Mouse (Mus musculus) spleen, adult 2 months (tissue): ENCODE measurements around the gene Abl1. TPM values are rescaled to one million over a fixed set of nuclear protein-coding genes. Genes with fewer than 3 reads are reported as not detected.
A peak's percentile ranks its signal among the peaks of the same experiment; 100 is the strongest.

Experiments
- DNase-seq, 2 experiments: peaks; one replicate each; pipeline versions ENCODE4 v3.0.0 to v3.0.0-alpha.2; 2012 to 2021; ENCODE audit warnings: low spot score in 2 of 2, low read depth in 1 of 2
- H3K27ac ChIP-seq: fragments of 200-500 bp; 2 replicates; pipeline ENCODE4 v1.5.1; 2012; ENCODE audit warnings: low read length, inconsistent platforms; ENCODE audit not compliant: insufficient read depth
- H3K27me3 ChIP-seq: fragments of 200-500 bp; 2 replicates; pipeline ENCODE4 v1.6.1; 2012; ENCODE audit warnings: mild to moderate bottlenecking, moderate library complexity, low read length, inconsistent platforms; ENCODE audit not compliant: control insufficient read depth, insufficient read depth
- H3K36me3 ChIP-seq: fragments of 200-500 bp; 2 replicates; pipeline ENCODE4 v1.6.1; 2012; ENCODE audit warnings: mild to moderate bottlenecking, low read length, inconsistent platforms; ENCODE audit not compliant: control insufficient read depth, insufficient read depth
- H3K4me1 ChIP-seq: fragments of 200-500 bp; 2 replicates; pipeline ENCODE4 v1.6.1; 2011; ENCODE audit warnings: inconsistent platforms; ENCODE audit not compliant: control insufficient read depth, insufficient read depth, insufficient read length
- H3K4me3 ChIP-seq: fragments of 200-500 bp; 2 replicates; pipeline ENCODE4 v1.5.1; 2011; ENCODE audit warnings: mild to moderate bottlenecking, inconsistent platforms; ENCODE audit not compliant: insufficient read depth, insufficient read length; ENCODE audit errors: extremely low read depth
- CTCF ChIP-seq: fragments of 200-500 bp; IDR thresholded peaks from 2 replicates; pipeline ENCODE4 v1.5.1; 2011; ENCODE audit warnings: mild to moderate bottlenecking, inconsistent platforms; ENCODE audit not compliant: insufficient read depth, insufficient read length, insufficient replicate concordance; ENCODE audit errors: extremely low read depth
- POLR2A ChIP-seq: fragments of 200-500 bp; IDR thresholded peaks from 2 replicates; pipeline ENCODE4 v1.6.1; 2011; ENCODE audit warnings: low read depth, low read length, inconsistent platforms
- WGBS: fragments of 180-500 bp; shearing (Covaris S2); methylation state at CpG from one replicate; pipeline ENCODE4 v1.1.7; 2018; 5-methylcytosine and 5-hydroxymethylcytosine counted together
- polyA plus RNA-seq: library from polyadenylated mRNA; depleted of rRNA; stranded (reverse); fragments of >200 nt; gene quantifications from 2 replicates; pipeline ENCODE4 v1.2.3, GENCODE M21; 2012

Abl1 gene
- polyA plus RNA-seq, 1 experiment = 43.4 TPM

DNA sequence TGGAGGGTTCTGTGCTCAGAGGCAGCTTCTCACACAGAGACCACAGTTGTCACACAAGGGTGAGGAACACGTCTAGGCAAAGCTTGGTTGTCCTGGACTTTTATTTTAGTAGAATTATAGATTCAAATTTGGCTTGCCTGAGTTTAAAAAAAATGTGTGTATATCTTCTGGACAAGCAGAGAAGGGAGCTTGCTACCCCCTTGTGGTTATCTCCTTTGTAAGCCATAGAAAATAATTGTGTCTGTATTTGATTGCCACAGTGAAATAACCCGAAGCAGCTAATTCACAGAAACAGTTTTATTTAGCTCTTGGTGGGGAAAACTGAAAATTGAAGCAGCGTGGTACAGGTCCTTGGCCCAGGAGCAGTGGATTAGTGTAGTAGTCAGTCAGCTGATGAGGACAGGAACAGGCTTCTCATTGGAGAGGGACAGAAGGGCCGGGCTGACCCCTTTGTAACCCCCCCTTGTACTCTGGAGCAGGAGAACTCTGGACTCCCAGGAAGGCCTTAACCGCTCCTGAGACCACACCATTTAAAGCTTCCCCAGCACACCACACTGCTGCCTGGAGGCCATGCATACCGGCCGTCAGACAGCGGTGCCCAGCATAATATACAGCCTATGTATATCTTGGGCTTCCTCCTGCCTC is 94.9 kb downstream of the Abl1 start:
- whole genome bisulfite sequencing = 85% methylated on average over 8 of the region's 8 CpGs
- TF ChIP-seq POLR2A = no peak
- TF ChIP-seq CTCF = no peak
- Histone ChIP-seq H3K4me1 (no peaks in the 10 kb centered on the region), H3K36me3 (peaks cover 18% of the 10 kb centered on the region), H3K27me3 (no peaks in the 10 kb centered on the region), H3K4me3 (no peak overlapping the region), H3K27ac (no peak overlapping the region)
- no peak for DNase-seq

DNA sequence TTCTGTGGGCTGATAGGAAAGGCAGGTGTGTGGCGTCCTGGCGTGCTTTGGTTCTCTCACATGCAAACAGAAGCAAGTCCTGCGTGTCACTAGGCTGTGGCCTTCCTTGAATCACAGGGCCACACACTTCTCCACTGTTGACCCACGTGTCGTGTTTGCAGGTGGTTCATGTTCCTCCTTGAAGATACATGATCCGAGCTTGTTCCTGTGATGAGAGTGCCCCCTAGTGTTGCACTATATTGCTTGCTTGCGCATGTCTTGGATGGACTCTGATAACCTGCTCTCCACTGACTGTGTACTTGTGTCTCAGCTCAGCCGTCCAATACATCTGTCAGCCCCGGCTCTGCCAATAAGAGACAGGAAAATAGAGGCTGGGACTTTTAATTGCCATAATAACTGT is 96.9 kb downstream of the Abl1 start:
- H3K36me3 ChIP-seq = peaks cover 14% of the 10 kb centered on the region
- DNase-seq = peak; percentile 71 to 75
- no peaks in the 10 kb centered on the region for H3K4me1 ChIP-seq
- no peak overlapping the region for H3K4me3 ChIP-seq
- TF ChIP-seq POLR2A = no peak
- TF ChIP-seq CTCF = peak; percentile 76; the same call in 1 of the 2 replicates
- H3K27ac ChIP-seq = no peak overlapping the region
- no peaks in the 10 kb centered on the region for H3K27me3 ChIP-seq
- 31% methylated on average over 9 of the region's 9 CpGs for WGBS

DNA sequence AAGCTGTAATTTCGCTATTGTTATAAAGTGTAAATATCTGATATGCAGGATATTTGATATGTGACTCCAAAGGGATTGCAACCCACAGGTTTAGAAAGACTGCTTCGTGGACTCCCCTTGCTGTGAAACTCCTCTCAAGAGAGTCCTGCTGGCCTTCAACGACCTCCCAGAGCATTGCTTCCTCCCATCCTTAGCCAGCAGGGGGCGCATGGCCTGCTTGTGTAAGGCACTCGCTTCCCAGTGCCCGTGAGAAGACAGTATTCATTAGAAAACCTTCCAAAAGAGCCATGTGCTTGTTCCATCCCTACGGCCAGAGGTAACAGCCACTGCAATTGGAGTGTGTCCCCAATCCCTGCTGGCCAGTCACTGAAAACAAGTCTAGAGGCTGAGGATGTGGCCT is 98.9 kb downstream of the Abl1 start:
- Histone ChIP-seq H3K27ac (no peak overlapping the region), H3K36me3 (peaks cover 20% of the 10 kb centered on the region), H3K4me3 (no peak overlapping the region), H3K4me1 (no peaks in the 10 kb centered on the region), H3K27me3 (no peaks in the 10 kb centered on the region)
- 35% methylated on average over 7 of the region's 7 CpGs for WGBS
- DNase-seq = peak; percentile 33 to 74
- TF ChIP-seq POLR2A = no peak
- TF ChIP-seq CTCF = peak; percentile 90

DNA sequence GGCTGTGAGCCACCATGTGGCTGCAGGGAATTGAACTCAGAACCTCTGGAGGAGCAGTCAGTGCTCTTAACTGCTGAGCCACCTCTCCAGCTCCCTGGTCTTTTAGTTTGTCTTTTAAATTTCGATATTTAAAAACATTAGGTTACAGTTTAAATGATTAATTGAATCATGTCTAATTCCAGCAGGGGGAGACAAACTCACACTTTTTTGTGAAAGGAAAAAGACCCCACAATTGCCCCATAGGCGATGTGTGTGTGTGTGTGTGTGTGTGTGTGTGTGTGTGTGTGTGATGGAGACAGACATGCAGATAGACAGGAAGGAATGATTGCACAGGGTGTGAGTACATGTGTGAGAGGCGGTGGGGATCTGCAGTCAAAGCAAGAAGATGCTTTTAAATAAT is 100.1 kb downstream of the Abl1 start:
- Histone ChIP-seq H3K36me3 (peaks cover 23% of the 10 kb centered on the region), H3K27me3 (no peaks in the 10 kb centered on the region), H3K4me1 (no peaks in the 10 kb centered on the region), H3K27ac (no peak overlapping the region), H3K4me3 (no peak overlapping the region)
- DNase-seq = no peak
- 76% methylated on average over 3 of the region's 3 CpGs for WGBS
- no peak for TF ChIP-seq POLR2A
- no peak for TF ChIP-seq CTCF

DNA sequence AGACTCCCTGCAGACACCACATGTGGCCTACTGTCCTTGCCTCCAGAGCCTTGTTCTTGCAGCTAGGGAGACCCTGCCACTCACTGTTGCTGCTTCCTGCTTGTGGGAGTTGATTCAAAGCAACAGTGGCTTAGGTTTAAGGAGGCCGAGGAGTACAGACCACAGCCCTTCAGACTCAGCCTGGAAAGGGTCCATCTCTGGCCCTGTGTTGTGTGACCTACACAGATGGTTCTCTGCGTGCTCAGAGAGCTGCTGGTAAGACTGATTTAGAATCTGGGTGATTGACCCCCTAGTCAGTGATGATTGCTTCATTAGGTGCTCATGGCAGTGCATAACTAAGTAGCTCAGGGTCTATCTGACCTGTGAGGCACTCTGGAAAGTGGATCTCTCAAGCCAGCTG is 101.0 kb downstream of the Abl1 start:
- no peak for TF ChIP-seq POLR2A
- TF ChIP-seq CTCF = no peak
- H3K27me3 ChIP-seq = no peaks in the 10 kb centered on the region
- 90% methylated on average over 2 of the region's 2 CpGs for WGBS
- H3K36me3 ChIP-seq = peaks cover 23% of the 10 kb centered on the region
- no peak overlapping the region for H3K4me3 ChIP-seq
- no peak overlapping the region for H3K27ac ChIP-seq
- no peaks in the 10 kb centered on the region for H3K4me1 ChIP-seq
- no peak for DNase-seq

DNA sequence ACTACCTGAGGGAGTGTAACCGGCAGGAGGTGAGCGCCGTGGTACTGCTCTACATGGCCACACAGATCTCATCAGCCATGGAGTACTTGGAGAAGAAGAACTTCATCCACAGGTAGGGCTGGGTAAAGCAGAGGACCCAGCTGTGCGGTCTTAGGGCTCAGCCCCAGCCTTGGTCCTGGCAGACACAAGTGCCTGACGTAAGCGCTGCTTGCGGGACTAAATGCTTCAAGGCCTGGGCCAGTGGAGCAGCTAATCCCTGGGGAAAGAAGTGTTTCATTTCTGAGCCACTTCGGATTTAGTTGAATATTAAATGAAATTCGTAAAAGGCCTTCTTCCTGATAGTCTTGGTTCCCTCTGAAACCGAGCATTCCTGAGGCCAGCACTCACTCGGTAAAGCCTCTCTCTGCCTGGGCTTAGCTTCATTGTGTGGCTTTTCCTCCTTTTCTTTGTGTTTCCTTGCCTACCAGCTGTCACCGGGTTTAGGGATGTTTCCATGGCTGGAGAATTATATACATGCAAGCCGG is 102.6 kb downstream of the Abl1 start:
- no peak for DNase-seq
- WGBS = 90% methylated on average over 13 of the region's 13 CpGs
- Histone ChIP-seq H3K36me3 (peaks cover 27% of the 10 kb centered on the region), H3K4me3 (no peak overlapping the region), H3K4me1 (no peaks in the 10 kb centered on the region), H3K27me3 (no peaks in the 10 kb centered on the region), H3K27ac (no peak overlapping the region)
- TF ChIP-seq CTCF (no peak), POLR2A (no peak)

DNA sequence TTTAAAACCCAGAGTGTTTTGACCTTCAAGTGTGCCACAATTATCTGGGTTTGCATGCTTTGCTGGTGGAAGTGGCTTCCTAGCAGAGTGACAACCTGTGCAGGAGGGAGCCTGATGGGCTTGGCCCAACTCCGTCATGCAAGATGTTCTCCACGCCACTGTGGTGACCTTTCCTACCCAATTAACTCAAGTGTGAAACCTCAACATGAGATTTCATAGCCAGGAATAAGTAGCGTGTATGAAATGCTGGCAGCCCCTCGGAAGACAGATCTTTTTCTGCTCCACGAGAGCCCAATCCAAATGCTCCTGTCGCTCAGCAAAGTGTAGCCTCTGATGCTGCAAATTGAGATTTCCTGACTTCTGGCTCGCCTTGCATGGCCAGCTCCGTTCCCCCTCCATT is 103.1 kb downstream of the Abl1 start:
- no peak for TF ChIP-seq CTCF
- TF ChIP-seq POLR2A = no peak
- Histone ChIP-seq H3K27ac (no peak overlapping the region), H3K27me3 (no peaks in the 10 kb centered on the region), H3K4me3 (no peak overlapping the region), H3K36me3 (peaks cover 27% of the 10 kb centered on the region), H3K4me1 (no peaks in the 10 kb centered on the region)
- 91% methylated on average over 8 of the region's 8 CpGs for WGBS
- DNase-seq = no peak
